Mouse (Mus musculus): Measurements from ENCODE around the gene Crabp1.

DNA sequence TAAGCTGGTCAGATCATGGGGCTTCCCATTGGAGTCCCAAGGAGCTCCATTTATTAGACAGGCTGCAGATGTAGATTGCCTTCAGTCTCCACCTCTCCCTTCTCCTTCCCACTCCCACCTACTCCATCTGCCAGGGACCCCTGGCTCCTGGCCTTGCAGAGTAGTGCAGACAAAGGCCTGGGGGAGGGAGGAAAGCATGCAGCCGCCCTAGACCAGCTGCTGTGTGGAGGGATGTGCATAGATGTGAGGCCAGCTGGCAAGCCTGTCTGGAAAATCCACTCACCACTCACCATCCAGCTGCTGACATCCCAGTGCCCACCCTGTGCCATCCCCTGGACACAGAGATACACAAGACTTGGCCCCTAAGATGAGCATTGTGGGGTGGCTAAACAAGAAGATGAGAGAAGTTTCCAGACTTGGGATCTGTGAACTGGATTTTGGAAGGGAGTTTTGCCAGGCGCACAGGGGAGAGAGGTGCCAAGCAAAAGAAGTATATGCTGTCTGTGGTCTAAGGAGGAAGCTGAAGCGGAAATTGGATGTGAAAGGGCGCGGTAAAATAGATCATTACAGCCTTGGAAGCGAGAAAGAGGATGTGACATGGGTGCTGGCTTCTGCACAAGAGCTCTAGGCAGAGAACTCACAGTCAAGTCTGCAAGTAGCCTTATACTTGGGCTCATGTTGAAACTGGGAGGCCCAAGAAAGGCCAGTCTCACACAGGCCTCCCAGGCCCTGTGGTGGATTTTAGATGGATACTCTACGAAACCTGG lies 14.2 kb upstream of the Crabp1 start:
- TF ChIP-seq POLR2A (IDR thresholded peaks at IDR 0.05; ENCODE audit: borderline replicate concordance, control insufficient read depth, low read depth, low read length) (no peak), CTCF (IDR thresholded peaks at IDR 0.05; ENCODE audit: control insufficient read depth, insufficient read depth, low read length) (no peak)

Data from bone marrow, adult 2 months (tissue).